Mouse (Mus musculus): ENCODE results near the gene Nell2. TPM values are rescaled to one million over a fixed set of nuclear protein-coding genes. Genes with fewer than 3 reads are reported as not detected.

The Nell2 gene
- polyA plus RNA-seq, 1 experiment from 2014 or later: 14.3 TPM

DNA sequence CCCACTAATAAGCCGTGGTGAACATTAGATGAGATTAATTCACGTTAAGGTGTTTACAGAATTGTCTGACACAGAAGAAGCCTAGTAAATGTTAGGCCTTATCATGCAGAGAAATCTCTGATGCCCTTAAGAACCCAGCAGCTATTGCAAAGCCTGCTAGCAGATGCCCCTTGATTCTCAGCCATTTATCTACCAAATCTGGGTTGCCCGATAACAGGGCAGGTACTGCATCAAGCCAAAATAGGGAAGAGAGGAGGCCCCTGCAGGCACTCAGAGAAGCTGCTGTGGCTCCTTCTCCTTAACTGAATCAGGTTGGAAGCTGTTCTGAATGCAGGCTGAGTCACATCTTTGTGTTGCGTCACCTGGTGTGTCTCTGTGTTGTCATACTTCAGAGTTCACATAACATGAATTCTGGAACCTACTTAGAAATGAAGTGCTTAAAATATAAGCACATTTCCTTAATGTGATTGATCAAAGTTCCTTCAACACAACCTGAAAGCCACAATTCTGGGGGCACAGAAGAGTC lies 68.3 kb downstream of the Nell2 start:
- Histone ChIP-seq H3K4me3 (replicated peaks) (no peak overlapping the region), H3K4me2 (no peak overlapping the region), H3K4me1 (no peaks in the 10 kb centered on the region), H3K27ac (no peak overlapping the region), H3K9ac (no peak overlapping the region), H3K27me3 (replicated peaks) (no peaks in the 10 kb centered on the region), H3K36me3 (no peaks in the 10 kb centered on the region), H3K9me3 (no peaks in the 10 kb centered on the region)
- WGBS: 69% methylated on average over 4 of the region's 4 CpGs
- no peak for ATAC-seq (ENCODE audit: insufficient read depth, low FRiP score, low read depth)

DNA sequence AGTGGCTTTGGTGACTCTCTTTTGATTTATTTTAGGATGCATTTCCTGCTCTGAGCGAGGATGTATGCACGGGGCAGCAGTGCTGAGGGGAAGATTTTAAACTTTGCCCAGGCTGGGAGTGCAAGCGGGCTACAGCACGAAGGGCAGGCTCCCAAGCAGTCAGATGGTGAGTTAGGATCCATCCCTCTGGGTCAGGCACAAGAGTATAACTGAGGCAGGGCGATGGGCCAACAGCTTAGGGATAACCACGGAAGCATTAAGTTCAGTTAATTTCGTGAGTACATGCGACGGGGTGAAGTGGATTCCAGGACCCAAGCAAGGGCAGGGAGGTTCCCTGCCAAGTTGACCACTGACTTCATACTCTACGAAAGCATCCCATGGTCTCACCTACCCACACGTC lies 83.8 kb downstream of the Nell2 start:
- ATAC-seq (ENCODE audit: insufficient read depth, low FRiP score, low read depth): no peak
- H3K27ac ChIP-seq: no peak overlapping the region
- no peak overlapping the region for H3K9ac ChIP-seq
- no peaks in the 10 kb centered on the region for H3K4me1 ChIP-seq
- no peaks in the 10 kb centered on the region for H3K36me3 ChIP-seq
- H3K27me3 ChIP-seq (replicated peaks): no peaks in the 10 kb centered on the region
- H3K4me2 ChIP-seq: no peak overlapping the region
- no peaks in the 10 kb centered on the region for H3K9me3 ChIP-seq
- no peak overlapping the region for H3K4me3 ChIP-seq (replicated peaks)
- WGBS: 77% methylated on average over 11 of the region's 11 CpGs

DNA sequence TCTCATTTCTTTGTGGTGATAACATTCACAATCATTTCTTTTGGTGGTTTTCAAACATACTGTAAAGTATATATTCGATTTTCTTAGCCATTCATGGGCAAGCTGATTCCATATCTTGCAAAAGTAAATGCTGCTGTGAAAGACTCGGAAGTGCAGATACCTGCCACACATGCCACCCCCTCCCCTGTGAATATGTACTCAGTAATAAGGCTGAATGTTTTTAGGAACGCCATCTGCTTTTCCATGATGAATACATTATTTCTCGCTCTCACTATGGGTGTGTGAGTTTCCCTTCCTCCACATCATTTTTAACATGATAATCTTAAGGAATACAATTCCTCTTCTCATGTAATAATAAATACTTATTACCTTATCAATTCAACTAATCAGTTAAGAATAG lies 90.6 kb downstream of the Nell2 start:
- Histone ChIP-seq H3K9ac (no peak overlapping the region), H3K4me2 (no peak overlapping the region), H3K9me3 (no peaks in the 10 kb centered on the region), H3K36me3 (no peaks in the 10 kb centered on the region), H3K27ac (no peak overlapping the region), H3K27me3 (replicated peaks) (no peaks in the 10 kb centered on the region), H3K4me3 (replicated peaks) (no peak overlapping the region), H3K4me1 (no peaks in the 10 kb centered on the region)
- no peak for ATAC-seq (ENCODE audit: insufficient read depth, low FRiP score, low read depth)
- 78% methylated on average over 4 of the region's 4 CpGs for WGBS

DNA sequence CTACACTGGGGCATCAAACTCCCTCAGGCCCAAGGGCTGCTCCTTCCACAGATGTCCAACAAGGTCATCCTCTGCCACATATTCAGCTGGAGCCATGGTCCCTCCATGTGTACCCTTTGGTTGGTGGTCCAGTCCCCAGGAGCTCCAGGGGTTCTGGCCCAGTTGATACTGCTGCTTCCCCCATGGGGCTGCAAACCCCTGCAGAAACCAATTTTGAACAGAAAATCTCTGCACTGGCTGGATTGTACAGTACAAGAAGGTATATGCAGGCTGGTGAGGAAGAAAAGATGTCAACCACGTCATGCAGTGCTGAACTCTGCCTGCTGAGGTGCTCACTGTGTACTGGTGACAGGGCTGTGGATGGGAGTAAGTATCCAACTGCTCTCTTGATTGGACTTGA lies 92.1 kb downstream of the Nell2 start:
- Histone ChIP-seq H3K4me3 (replicated peaks) (no peak overlapping the region), H3K4me2 (no peak overlapping the region), H3K9ac (no peak overlapping the region), H3K36me3 (no peaks in the 10 kb centered on the region), H3K4me1 (no peaks in the 10 kb centered on the region), H3K27ac (no peak overlapping the region), H3K9me3 (no peaks in the 10 kb centered on the region), H3K27me3 (replicated peaks) (no peaks in the 10 kb centered on the region)
- WGBS: 87% methylated on average over 1 of the region's 1 CpGs
- no peak for ATAC-seq (ENCODE audit: insufficient read depth, low FRiP score, low read depth)

- Histone ChIP-seq H3K9ac (no peak overlapping the region), H3K27me3 (replicated peaks) (no peaks in the 10 kb centered on the region), H3K36me3 (no peaks in the 10 kb centered on the region), H3K4me3 (replicated peaks) (no peak overlapping the region), H3K9me3 (no peaks in the 10 kb centered on the region), H3K4me2 (no peak overlapping the region), H3K27ac (no peak overlapping the region), H3K4me1 (no peaks in the 10 kb centered on the region)
- no peak for ATAC-seq (ENCODE audit: insufficient read depth, low FRiP score, low read depth)
- WGBS: 63% methylated on average over 13 of the region's 13 CpGs
These were observed 97.1 kb downstream of the Nell2 start for GRCm38 (mm10) chr15:95431156-95431799.

DNA sequence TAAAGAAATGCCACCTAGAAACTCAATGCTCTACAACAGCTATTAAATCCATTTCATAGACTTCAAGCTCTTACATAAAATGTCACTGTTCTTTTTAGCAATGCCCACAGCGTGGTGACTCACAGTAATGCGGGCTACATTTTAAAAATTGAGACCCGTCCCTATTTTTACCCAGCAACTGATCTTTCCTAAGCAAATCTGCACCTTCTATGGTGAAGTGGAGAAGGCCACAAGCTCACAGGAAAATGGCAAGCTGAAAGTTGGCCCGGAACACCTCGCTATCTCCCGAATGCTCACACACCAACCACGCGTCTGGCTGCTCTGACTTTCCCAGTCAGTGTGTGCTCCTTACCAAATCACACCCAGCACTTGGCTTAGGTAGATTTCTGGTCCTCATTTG lies 98.4 kb downstream of the Nell2 start:
- 92% methylated on average over 8 of the region's 8 CpGs for WGBS
- H3K9ac ChIP-seq: no peak overlapping the region
- no peaks in the 10 kb centered on the region for H3K9me3 ChIP-seq
- no peaks in the 10 kb centered on the region for H3K27me3 ChIP-seq (replicated peaks)
- H3K4me2 ChIP-seq: no peak overlapping the region
- no peak overlapping the region for H3K27ac ChIP-seq
- H3K4me1 ChIP-seq: no peaks in the 10 kb centered on the region
- ATAC-seq (ENCODE audit: insufficient read depth, low FRiP score, low read depth): no peak
- H3K4me3 ChIP-seq (replicated peaks): no peak overlapping the region
- no peaks in the 10 kb centered on the region for H3K36me3 ChIP-seq

DNA sequence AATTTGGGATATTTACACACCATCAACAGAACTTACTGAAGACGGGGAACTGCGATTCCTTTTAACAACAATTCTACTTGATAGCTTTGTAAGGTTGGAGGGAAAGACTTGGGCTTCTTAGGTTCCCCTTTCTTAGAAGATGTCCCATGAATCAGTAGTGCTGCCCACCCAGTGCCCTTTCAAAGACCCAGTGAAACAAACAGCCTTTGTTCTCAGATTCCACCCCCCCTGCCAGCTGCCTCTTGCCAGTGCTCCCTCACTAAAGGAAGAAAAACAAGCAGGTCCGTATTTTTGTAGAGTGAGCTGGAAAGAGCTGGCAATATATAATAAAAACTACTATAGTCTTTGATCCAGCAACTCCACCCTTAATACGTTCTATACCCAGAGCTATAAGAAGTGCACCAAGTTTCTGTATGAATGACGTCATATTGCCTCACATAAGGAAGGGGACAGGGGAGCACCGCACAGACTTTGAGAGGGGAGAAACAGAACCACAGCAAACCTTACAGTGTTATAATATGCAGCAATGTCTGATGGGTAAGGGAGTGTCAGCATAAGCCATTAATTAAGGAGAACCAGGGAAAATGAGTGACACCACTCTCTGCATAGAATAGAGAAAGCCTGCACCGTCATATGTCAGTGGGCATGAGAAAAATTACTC lies 100.2 kb downstream of the Nell2 start:
- Histone ChIP-seq H3K4me2 (no peak overlapping the region), H3K4me1 (no peaks in the 10 kb centered on the region), H3K9ac (no peak overlapping the region), H3K4me3 (replicated peaks) (no peak overlapping the region), H3K36me3 (no peaks in the 10 kb centered on the region), H3K27me3 (replicated peaks) (no peaks in the 10 kb centered on the region), H3K9me3 (no peaks in the 10 kb centered on the region), H3K27ac (no peak overlapping the region)
- ATAC-seq (ENCODE audit: insufficient read depth, low FRiP score, low read depth): no peak
- WGBS: 66% methylated on average over 7 of the region's 7 CpGs

- H3K36me3 ChIP-seq: no peaks in the 10 kb centered on the region
These were observed 103.3 kb downstream of the Nell2 start for GRCm38 (mm10) chr15:95425085-95425484.

GRCm38 (mm10) chr15:95422226-95422950 lies 106.0 kb downstream of the Nell2 start:
- Histone ChIP-seq H3K9me3 (no peaks in the 10 kb centered on the region), H3K4me2 (no peak overlapping the region), H3K27ac (no peak overlapping the region), H3K27me3 (replicated peaks) (no peaks in the 10 kb centered on the region), H3K36me3 (no peaks in the 10 kb centered on the region), H3K4me3 (replicated peaks) (no peak overlapping the region), H3K4me1 (no peaks in the 10 kb centered on the region), H3K9ac (no peak overlapping the region)
- no peak for ATAC-seq (ENCODE audit: insufficient read depth, low FRiP score, low read depth)
- 83% methylated on average over 15 of the region's 15 CpGs for WGBS

More at GRCm38 (mm10) chr15:95425085-95425484, 103.3 kb downstream of the Nell2 start:
- Histone ChIP-seq H3K4me1 (no peaks in the 10 kb centered on the region), H3K9ac (no peak overlapping the region), H3K27me3 (replicated peaks) (no peaks in the 10 kb centered on the region), H3K4me3 (replicated peaks) (no peak overlapping the region), H3K9me3 (no peaks in the 10 kb centered on the region), H3K27ac (no peak overlapping the region), H3K4me2 (no peak overlapping the region)
- no peak for ATAC-seq (ENCODE audit: insufficient read depth, low FRiP score, low read depth)
- WGBS: 83% methylated on average over 7 of the region's 7 CpGs

DNA sequence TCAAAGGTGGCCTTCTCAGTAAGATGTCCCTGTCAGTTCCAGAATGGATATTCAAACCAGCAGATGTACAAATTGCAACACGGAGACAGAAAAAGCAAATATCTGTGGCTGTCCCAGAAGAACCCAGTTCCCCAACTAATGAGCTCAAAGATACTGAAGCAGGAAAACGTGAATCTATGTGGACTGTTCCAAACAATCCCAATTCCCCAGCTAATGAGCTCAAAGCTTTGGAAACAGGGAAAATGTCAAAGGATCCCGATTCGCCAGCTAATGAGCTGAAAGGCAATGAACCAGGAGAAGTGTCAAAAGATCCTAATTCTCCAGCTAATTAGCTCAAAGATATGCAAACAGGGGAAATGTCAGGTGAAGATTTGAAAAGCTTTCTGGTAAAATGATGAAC lies 109.7 kb downstream of the Nell2 start:
- WGBS: 76% methylated on average over 4 of the region's 4 CpGs
- Histone ChIP-seq H3K4me1 (no peaks in the 10 kb centered on the region), H3K4me2 (no peak overlapping the region), H3K27me3 (replicated peaks) (no peaks in the 10 kb centered on the region), H3K36me3 (no peaks in the 10 kb centered on the region), H3K27ac (no peak overlapping the region), H3K4me3 (replicated peaks) (no peak overlapping the region), H3K9me3 (no peaks in the 10 kb centered on the region), H3K9ac (no peak overlapping the region)
- ATAC-seq (ENCODE audit: insufficient read depth, low FRiP score, low read depth): no peak

GRCm38 (mm10) chr15:95411949-95412741 lies 116.2 kb downstream of the Nell2 start:
- no peak; the same call in 1 of the 2 replicates for ATAC-seq (ENCODE audit: insufficient read depth, low FRiP score, low read depth)

More at GRCm38 (mm10) chr15:95411949-95412741, 116.2 kb downstream of the Nell2 start:
- Histone ChIP-seq H3K9ac (no peak overlapping the region), H3K4me3 (replicated peaks) (no peak overlapping the region), H3K9me3 (no peaks in the 10 kb centered on the region), H3K4me1 (no peaks in the 10 kb centered on the region), H3K4me2 (no peak overlapping the region), H3K36me3 (no peaks in the 10 kb centered on the region), H3K27ac (no peak overlapping the region), H3K27me3 (replicated peaks) (no peaks in the 10 kb centered on the region)
- 39% methylated on average over 5 of the region's 5 CpGs for WGBS

Data from stomach, embryonic 15.5 days (tissue).